Mouse (Mus musculus): ENCODE measurements around the gene Wdr45.

Gene Wdr45

GRCm38 (mm10) chrX:7764657-7765280 is 50.6 kb downstream of the Wdr45 start:
- no peak for DNase-seq

GRCm38 (mm10) chrX:7765281-7765670 is 51.1 kb downstream of the Wdr45 start:
- DNase-seq: peak; percentile 4 to 21

GRCm38 (mm10) chrX:7765764-7766163 is 51.6 kb downstream of the Wdr45 start:
- peak; percentile 52 to 67 for DNase-seq

DNA sequence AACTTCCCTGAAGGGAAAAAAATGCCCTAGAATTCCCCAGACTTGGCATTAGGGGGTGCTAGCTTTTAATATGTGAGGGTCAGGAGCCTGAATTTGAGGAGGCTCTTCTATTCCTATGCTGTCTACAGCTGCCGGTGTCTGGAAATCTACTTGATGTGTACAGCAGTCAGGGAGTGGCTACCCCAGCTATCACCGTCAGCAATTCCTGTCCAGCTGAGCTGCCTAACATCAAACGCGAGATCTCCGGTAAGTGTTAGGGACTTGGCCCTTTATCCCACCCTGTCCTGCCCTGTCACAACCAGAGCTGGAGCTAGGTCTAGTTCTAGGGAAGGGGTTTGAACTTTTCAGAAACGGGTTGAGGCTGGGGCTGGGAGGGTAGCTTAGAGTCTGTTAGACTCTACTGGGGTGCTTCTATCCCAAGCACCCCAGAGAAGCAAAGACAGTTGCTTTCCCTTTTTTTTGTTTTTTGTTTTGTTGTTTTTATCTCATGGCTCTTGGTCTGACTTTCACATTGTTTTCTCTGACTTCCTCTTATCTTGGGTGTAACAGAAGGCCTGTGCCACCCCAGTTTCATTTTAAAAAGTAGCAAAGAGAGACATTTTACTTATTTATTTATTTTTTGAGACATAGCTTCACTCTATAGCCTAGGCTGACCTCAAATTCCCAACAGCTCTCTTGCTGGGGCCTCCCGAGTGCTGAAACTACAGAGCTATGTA is 55.3 kb downstream of the Wdr45 start:
- DNase-seq: no peak

DNA sequence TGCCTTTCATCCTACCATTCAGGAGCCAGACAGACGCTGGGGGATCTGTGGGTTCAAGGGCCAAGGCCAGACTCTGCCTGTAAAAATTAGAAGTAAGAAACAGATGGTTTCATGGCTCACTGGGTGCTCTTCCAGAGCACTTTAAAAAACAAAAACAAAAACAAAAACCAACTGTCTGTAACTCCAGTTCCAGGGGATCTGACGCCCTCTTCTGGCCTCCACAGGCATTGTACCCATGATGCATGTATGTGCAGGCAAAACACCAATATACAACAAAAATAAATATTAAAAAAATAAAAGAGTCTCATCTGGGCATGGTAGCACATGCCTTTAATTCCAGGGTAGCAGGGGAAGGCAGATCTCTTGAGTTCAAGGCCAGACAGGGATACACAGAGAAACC is 58.6 kb downstream of the Wdr45 start:
- peak; percentile 43 to 53 for DNase-seq

GRCm38 (mm10) chrX:7775501-7776205 is 61.5 kb downstream of the Wdr45 start:
- DNase-seq: no peak

- peak; percentile 66 to 75 for DNase-seq
Measured at GRCm38 (mm10) chrX:7776329-7777082, 62.4 kb downstream of the Wdr45 start.

All from kidney, postnatal 4 days (tissue).